Mouse (Mus musculus) B cell, adult (primary cell): Measurements from ENCODE around the gene Atp10b. TPM values are rescaled to one million over a fixed set of nuclear protein-coding genes. Genes with fewer than 3 reads are reported as not detected.

Experiments used
- total RNA-seq: library from RNA; stranded (reverse); gene quantifications from 4 replicates; pipeline ENCODE4 v1.2.4, GENCODE M21; 2023; ENCODE audit not compliant: inconsistent age

Gene Atp10b
- not detected in 4 replicates for total RNA-seq

GRCm38 (mm10) chr11:43149577-43149976 lies at the start of gene Atp10b:
TSS of gene Atp10b (plus strand) at chr11:43149877.

Other genes starting within 250 kb of the Atp10b start
- not detected in 4 replicates for gene Gm9972, start 114.1 kb upstream of the Atp10b start, total RNA-seq